Mouse (Mus musculus): ENCODE results near the gene Cers5. TPM values are rescaled to one million over a fixed set of nuclear protein-coding genes. Genes with fewer than 3 reads are reported as not detected.

Cers5 gene
- polyA plus RNA-seq, 1 experiment, result 101 TPM

GRCm38 (mm10) chr15:99815999-99816398, 43.3 kb upstream of the Cers5 start:
- Histone ChIP-seq H3K4me3 (ENCODE audit: insufficient read depth, poor library complexity, severe bottlenecking) (no peak overlapping the region), H3K79me3 (ENCODE audit: low read depth) (peaks cover 84% of the 10 kb centered on the region), H3ac (ENCODE audit: control insufficient read depth, insufficient read length, low read depth) (no peak overlapping the region), H3K79me2 (ENCODE audit: control insufficient read depth, insufficient read depth) (peaks cover 98% of the 10 kb centered on the region), H3K36me3 (ENCODE audit: control insufficient read depth, insufficient read depth) (peaks cover 43% of the 10 kb centered on the region), H3K27me3 (ENCODE audit: control insufficient read depth, insufficient read depth, insufficient read length) (no peaks in the 10 kb centered on the region)
- TF ChIP-seq USF1 (IDR thresholded peaks at IDR 0.05; ENCODE audit: low read depth) (no peak), MYOD1 (IDR thresholded peaks at IDR 0.05; ENCODE audit: control insufficient read depth, insufficient read length, low read depth) (no peak), CEBPB (IDR thresholded peaks at IDR 0.05; ENCODE audit: low read depth) (no peak), MAX (IDR thresholded peaks at IDR 0.05) (no peak), CTCF (IDR thresholded peaks at IDR 0.05; ENCODE audit: control insufficient read depth, insufficient read depth, insufficient read length) (no peak), MYOG (IDR thresholded peaks at IDR 0.05; ENCODE audit: control insufficient read depth, extremely low read depth, insufficient read length) (no peak), FOSL1 (IDR thresholded peaks at IDR 0.05; ENCODE audit: insufficient read depth, low read length, poor library complexity, severe bottlenecking) (no peak)

DNA sequence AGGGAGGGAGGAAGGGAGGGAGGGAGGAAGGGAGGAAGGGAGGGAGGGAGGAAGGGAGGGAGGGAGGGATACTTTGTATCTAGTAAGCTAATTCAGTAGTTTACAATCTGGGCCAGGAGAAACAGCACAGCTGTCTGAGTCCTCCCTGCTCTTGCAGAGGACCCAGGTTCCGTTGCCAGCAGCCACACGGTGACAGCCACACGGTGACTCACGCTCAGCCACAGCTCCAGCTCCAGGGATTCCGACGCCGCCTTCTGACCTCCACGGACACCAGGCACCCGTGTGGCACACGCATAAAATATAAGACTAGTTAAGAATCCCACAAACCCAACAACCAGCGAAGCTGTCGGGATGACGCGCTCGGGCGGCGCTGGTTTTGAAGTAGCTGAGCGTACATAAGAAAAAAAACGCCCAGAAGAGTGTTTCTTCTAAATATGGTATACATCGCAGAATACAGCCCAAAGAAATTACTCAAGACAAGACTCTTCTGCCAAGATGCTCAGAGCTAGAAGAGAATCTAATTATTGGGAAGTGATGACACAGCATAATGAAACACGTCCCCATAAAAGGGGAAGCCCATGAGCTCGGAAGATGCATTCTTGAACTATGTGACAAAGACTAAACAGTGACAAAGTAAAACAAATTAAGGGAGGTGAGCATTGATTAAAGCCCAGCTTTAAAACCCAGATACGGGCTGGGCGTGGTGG, 42.0 kb upstream of the Cers5 start:
- peaks cover 94% of the 10 kb centered on the region for H3K79me3 ChIP-seq (ENCODE audit: low read depth)
- H3K4me3 ChIP-seq (ENCODE audit: insufficient read depth, poor library complexity, severe bottlenecking), result no peak overlapping the region
- TF ChIP-seq CTCF (IDR thresholded peaks at IDR 0.05; ENCODE audit: control insufficient read depth, insufficient read depth, insufficient read length) (no peak), MYOD1 (IDR thresholded peaks at IDR 0.05; ENCODE audit: control insufficient read depth, insufficient read length, low read depth) (peak; percentile 49), MAX (IDR thresholded peaks at IDR 0.05) (peak; percentile 61), FOSL1 (IDR thresholded peaks at IDR 0.05; ENCODE audit: insufficient read depth, low read length, poor library complexity, severe bottlenecking) (peak; percentile 71), CEBPB (IDR thresholded peaks at IDR 0.05; ENCODE audit: low read depth) (no peak)
- H3K27me3 ChIP-seq (ENCODE audit: control insufficient read depth, insufficient read depth, insufficient read length), result no peaks in the 10 kb centered on the region
- H3K36me3 ChIP-seq (ENCODE audit: control insufficient read depth, insufficient read depth), result peaks cover 53% of the 10 kb centered on the region
- no peak overlapping the region for H3ac ChIP-seq (ENCODE audit: control insufficient read depth, insufficient read length, low read depth)
- peaks cover 100% of the 10 kb centered on the region for H3K79me2 ChIP-seq (ENCODE audit: control insufficient read depth, insufficient read depth)

- Histone ChIP-seq H3ac (ENCODE audit: control insufficient read depth, insufficient read length, low read depth) (no peak overlapping the region), H3K36me3 (ENCODE audit: control insufficient read depth, insufficient read depth) (peaks cover 60% of the 10 kb centered on the region), H3K4me3 (ENCODE audit: insufficient read depth, poor library complexity, severe bottlenecking) (no peak overlapping the region), H3K79me2 (ENCODE audit: control insufficient read depth, insufficient read depth) (peaks cover 100% of the 10 kb centered on the region), H3K79me3 (ENCODE audit: low read depth) (peaks cover 93% of the 10 kb centered on the region), H3K27me3 (ENCODE audit: control insufficient read depth, insufficient read depth, insufficient read length) (no peaks in the 10 kb centered on the region)
- no peak for TF ChIP-seq USF1 (IDR thresholded peaks at IDR 0.05; ENCODE audit: low read depth)
- TF ChIP-seq MAX (IDR thresholded peaks at IDR 0.05), result no peak
- no peak for TF ChIP-seq CEBPB (IDR thresholded peaks at IDR 0.05; ENCODE audit: low read depth)
- no peak for TF ChIP-seq CTCF (IDR thresholded peaks at IDR 0.05; ENCODE audit: control insufficient read depth, insufficient read depth, insufficient read length)
- TF ChIP-seq MYOD1 (IDR thresholded peaks at IDR 0.05; ENCODE audit: control insufficient read depth, insufficient read length, low read depth), result no peak
- TF ChIP-seq FOSL1 (IDR thresholded peaks at IDR 0.05; ENCODE audit: insufficient read depth, low read length, poor library complexity, severe bottlenecking), result no peak
- no peak for TF ChIP-seq MYOG (IDR thresholded peaks at IDR 0.05; ENCODE audit: control insufficient read depth, extremely low read depth, insufficient read length)
These were observed 41.0 kb upstream of the Cers5 start for GRCm38 (mm10) chr15:99813639-99814038.

DNA sequence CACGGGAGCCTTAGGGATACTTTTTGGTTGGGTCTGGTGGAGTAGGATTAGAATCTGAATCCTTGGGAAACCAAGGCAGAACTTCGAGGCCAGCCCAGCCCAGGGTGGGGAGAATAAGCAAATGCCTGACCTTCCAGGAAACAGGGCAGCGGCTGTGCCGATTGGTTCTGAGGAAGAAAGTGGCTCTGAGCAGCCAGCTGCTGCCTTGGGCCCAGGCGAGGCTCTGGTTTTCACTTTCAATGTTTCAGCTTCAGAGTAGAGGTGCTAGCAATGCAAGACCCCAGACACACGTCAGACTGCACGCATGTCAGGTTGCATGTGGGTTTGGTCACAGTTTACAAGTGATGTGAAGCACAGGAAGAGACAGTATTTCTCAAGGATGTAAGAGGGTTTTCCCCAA, 39.4 kb upstream of the Cers5 start:
- H3K27me3 ChIP-seq (ENCODE audit: control insufficient read depth, insufficient read depth, insufficient read length), result no peaks in the 10 kb centered on the region
- H3ac ChIP-seq (ENCODE audit: control insufficient read depth, insufficient read length, low read depth), result no peak overlapping the region
- no peak overlapping the region for H3K4me3 ChIP-seq (ENCODE audit: insufficient read depth, poor library complexity, severe bottlenecking)
- no peak for TF ChIP-seq MYOD1 (IDR thresholded peaks at IDR 0.05; ENCODE audit: control insufficient read depth, insufficient read length, low read depth)
- TF ChIP-seq MYOG (IDR thresholded peaks at IDR 0.05; ENCODE audit: control insufficient read depth, extremely low read depth, insufficient read length), result no peak
- no peak for TF ChIP-seq USF1 (IDR thresholded peaks at IDR 0.05; ENCODE audit: low read depth)
- TF ChIP-seq CTCF (IDR thresholded peaks at IDR 0.05; ENCODE audit: control insufficient read depth, insufficient read depth, insufficient read length), result no peak
- TF ChIP-seq FOSL1 (IDR thresholded peaks at IDR 0.05; ENCODE audit: insufficient read depth, low read length, poor library complexity, severe bottlenecking), result no peak
- no peak for TF ChIP-seq CEBPB (IDR thresholded peaks at IDR 0.05; ENCODE audit: low read depth)
- TF ChIP-seq MAX (IDR thresholded peaks at IDR 0.05), result no peak
- peaks cover 94% of the 10 kb centered on the region for H3K79me3 ChIP-seq (ENCODE audit: low read depth)
- peaks cover 74% of the 10 kb centered on the region for H3K36me3 ChIP-seq (ENCODE audit: control insufficient read depth, insufficient read depth)
- H3K79me2 ChIP-seq (ENCODE audit: control insufficient read depth, insufficient read depth), result peaks cover 100% of the 10 kb centered on the region

GRCm38 (mm10) chr15:99807776-99808735, 35.4 kb upstream of the Cers5 start:
- Histone ChIP-seq H3K4me3 (ENCODE audit: insufficient read depth, poor library complexity, severe bottlenecking) (no peak overlapping the region), H3ac (ENCODE audit: control insufficient read depth, insufficient read length, low read depth) (no peak overlapping the region), H3K79me3 (ENCODE audit: low read depth) (peaks cover 63% of the 10 kb centered on the region), H3K79me2 (ENCODE audit: control insufficient read depth, insufficient read depth) (peaks cover 90% of the 10 kb centered on the region), H3K36me3 (ENCODE audit: control insufficient read depth, insufficient read depth) (peaks cover 88% of the 10 kb centered on the region), H3K27me3 (ENCODE audit: control insufficient read depth, insufficient read depth, insufficient read length) (no peaks in the 10 kb centered on the region)
- peak; percentile 53 for TF ChIP-seq MYOD1 (IDR thresholded peaks at IDR 0.05; ENCODE audit: control insufficient read depth, insufficient read length, low read depth)
- TF ChIP-seq MAX (IDR thresholded peaks at IDR 0.05), result no peak
- no peak for TF ChIP-seq CEBPB (IDR thresholded peaks at IDR 0.05; ENCODE audit: low read depth)
- TF ChIP-seq CTCF (IDR thresholded peaks at IDR 0.05; ENCODE audit: control insufficient read depth, insufficient read depth, insufficient read length), result no peak
- TF ChIP-seq FOSL1 (IDR thresholded peaks at IDR 0.05; ENCODE audit: insufficient read depth, low read length, poor library complexity, severe bottlenecking), result no peak
- TF ChIP-seq MYOG (IDR thresholded peaks at IDR 0.05; ENCODE audit: control insufficient read depth, extremely low read depth, insufficient read length), result no peak
- TF ChIP-seq USF1 (IDR thresholded peaks at IDR 0.05; ENCODE audit: low read depth), result no peak
